Mouse (Mus musculus) left cerebral cortex, postnatal 36 days (tissue): ENCODE data around the gene Clock. TPM values are rescaled to one million over a fixed set of nuclear protein-coding genes. Genes with fewer than 3 reads are reported as not detected.

Experiments used
- DNase-seq, 2 experiments: peaks; one replicate each; pipeline ENCODE4 v3.0.0; 2021 to 2022; ENCODE audit warnings: low spot score in 2 of 2, mixed read lengths in 1 of 2
- intact Hi-C: fragments of 180-260 bp; cut with DNase I; formaldehyde crosslinking; loops from one replicate; pipeline ENCODE4 v1.15.1; 2025
- total RNA-seq, 2 experiments: library from RNA; stranded (reverse); gene quantifications; 2 replicates each; pipeline ENCODE4 v1.2.3; 2021

Clock gene
- total RNA-seq = 10 to 100 TPM; 46.8 to 57.5 TPM

DNA sequence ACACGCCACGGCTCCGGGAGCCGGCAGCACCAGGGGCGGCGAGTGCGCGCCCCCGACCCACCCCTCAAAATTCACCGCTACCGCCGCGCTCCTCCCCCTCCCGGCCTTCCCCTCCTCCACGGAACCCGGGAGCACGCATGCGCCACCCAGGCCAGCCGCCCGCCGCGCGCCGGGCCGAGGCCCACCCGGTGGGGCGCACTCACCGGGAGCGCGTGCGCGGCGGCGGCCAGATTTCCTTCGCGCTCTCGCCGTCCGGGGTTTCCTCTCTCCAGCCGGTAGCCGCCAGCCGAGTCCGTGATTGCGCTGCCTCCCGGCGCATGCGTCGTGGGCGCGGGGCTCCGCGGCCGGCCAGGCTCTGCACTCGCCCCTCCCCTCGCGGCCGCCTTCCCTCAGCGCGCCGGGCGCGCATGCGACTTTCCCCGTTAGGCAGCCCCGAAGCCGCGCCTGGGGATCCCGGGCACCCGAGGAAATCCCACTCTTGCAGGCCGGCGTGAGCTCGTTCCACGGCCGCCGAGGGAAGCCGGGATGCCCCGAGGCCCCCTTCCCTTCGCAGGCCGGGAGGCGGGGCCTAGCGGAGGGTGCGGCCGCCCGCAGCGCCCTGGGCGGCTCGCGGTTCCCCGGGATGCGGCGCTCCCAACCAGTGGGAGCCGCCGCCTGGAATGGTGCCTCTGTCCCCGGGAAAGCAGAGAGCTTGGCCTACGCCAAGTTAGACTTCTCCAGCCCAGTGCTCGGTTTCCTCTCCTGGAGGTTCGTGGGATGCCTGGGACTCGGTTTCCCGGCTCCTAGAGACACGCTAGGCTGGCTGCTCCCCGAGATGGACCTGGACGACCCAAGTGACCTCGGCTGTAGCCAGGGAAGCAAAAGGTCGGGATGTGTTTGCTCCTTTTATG lies at the start of gene Clock:
Gene Clock, minus strand, starts transcription at position 341 of the 890 bp plus-strand sequence.
- intact Hi-C loops = loop anchor here (2.0 kb wide), 1 partner anchor 110 kb away; no protein-coding TSS in a partner anchor
- DNase-seq = peak; percentile 90 to 95

DNA sequence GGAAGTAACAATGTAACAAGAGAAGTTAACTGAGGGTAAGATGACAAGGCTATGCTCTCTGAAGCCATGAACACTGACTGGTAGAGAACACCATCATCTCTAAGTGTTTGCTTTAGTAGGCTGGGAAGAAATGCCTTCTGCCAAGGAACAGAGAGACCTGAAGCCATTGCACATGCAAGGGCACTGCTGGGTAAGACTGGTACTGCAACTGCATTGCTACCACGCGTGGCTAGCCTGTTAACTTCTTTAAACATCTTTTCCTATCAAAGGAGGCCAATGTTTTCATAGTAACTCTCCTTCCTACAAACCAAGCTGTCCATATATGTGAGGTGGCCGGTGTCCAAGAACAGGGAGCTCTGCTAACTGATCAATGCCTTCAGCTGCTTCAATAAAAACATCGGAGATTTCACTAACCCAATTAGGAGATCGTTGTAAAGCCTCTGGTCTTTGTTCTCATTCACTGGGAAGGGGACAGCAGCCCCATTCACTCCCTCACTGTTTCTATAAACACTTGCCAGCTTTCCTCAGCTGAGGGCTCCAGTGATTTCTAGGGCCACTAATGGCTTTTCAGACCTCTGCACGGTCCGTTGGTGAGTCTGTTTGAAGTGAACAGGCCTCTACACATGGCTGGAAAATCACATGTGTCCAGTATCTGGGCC lies 47.5 kb upstream of the Clock start:
- intact Hi-C loops = no loop called here
- no peak for DNase-seq

DNA sequence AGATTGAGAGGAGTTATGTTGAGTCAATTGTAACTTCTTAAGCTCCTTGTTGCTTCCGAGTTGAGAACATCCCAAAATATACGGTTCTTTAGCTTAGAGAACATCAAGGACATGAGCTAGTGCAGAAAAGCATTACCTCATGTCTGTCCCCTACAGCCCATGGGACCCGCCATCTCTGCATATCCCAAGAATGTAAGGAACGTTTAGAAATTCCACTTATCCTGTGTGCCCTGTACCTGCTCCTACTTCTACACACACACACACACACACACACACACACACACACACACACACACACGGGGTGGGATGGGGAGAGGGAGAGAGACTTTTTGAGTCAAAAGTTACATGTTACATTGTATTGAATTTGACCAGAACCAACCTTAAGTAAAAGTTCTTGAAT lies 46.9 kb upstream of the Clock start:
- DNase-seq = no peak
- intact Hi-C loops = no loop called here

DNA sequence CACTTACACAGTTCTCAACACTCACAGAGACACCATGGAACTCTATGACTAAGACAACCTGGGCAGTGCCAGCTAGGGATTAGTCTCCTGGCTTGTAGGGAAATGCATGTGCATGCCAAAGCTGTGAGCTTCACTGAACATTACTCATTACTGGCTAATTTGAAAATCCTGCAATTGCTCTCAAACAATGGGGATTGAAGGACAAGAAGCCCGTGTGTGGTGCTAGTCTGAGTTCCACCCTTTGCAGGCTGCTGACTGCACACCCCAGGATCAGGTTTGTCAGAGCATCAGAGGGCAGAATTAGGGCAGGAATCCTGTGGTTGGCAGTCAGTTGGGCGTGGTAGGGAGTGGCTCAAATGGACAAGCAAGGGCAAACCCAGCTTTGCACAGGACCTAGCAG lies 41.5 kb upstream of the Clock start:
- intact Hi-C loops = no loop called here

DNA sequence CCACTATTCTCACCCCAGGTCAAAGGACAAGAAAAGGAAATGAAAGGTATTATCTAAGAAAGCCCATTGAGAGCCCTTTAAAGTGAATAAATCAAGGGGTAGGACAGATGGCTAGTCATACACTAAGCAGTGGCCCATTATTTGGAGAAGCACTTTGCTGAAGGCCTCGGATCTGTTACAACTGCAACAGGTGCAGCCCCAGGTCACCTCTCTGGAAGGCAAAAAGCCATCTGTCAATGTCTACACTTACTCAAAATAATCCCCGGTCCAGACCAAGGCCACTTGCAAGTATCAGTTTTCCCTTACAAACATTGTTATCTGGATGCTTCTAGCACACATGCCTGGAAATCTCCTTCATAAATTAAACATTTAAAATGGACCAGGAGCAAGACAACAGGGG lies 36.3 kb upstream of the Clock start:
- intact Hi-C loops = no loop called here

More for the DNA sequence above, 41.5 kb upstream of the Clock start:
- DNase-seq = no peak

DNA sequence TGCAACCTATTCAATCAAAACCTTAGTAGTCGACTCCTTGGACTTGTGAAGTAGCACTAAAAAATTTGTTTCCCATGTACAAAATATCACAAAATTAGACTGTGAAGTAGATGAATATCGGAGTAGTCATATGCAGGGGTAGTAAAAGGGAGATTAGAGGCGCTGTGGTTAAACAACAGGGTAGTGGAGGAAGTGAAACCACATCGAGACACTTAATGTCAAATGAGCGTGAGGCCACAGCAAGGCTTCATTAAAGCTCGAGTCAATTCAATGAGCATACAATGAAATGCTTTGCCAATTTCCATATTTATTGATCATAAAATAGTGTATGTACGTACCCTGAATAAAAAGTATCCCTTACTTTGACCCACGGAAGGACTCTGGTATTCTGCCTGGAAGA lies 32.5 kb upstream of the Clock start:
- DNase-seq = no peak
- intact Hi-C loops = no loop called here

More for the DNA sequence above, 36.3 kb upstream of the Clock start:
- no peak for DNase-seq

DNA sequence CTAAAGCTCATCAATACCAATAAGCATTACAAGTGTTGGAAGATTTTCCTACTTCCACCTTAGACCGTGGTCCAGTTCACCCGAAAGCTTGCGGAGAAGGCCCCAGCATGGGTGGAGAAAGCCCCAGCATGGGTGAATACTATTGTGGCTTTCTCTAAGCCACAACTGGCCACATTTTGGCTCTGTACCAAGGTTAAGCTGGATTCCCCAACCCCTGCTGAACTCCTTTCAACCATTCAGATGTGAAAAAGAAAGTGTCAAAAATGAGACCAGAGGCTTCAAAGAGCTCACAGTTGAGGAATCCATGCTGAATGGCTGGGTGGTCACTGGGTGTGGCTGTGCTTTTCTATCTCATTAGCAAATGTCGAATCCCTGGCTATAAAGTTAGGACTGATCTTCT lies 29.2 kb upstream of the Clock start:
- intact Hi-C loops = no loop called here
- no peak for DNase-seq

DNA sequence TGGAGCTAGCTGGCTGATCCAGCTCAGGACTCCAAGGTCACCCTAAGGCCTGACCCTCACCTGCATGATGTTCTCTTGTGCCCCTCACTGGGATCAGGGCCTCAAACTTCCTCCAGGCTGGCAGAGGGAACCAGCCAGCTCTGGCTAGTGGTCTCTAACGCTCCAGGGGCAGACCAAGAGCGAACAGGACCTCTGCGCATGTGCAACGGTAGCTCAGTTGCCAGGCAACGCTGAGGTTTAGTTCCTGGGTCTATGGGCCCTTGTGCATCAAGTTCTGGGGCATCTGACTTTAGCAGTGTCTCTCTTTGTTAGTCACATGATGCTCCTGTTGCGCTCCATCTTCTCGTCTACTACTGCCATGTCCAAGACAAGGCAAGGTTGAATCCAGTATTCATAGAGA lies 26.4 kb upstream of the Clock start, which contains the start of gene Pdcl2:
Gene Pdcl2, minus strand, starts transcription at position 204 of the 400 bp plus-strand sequence.
- no peak for DNase-seq
- intact Hi-C loops = no loop called here

DNA sequence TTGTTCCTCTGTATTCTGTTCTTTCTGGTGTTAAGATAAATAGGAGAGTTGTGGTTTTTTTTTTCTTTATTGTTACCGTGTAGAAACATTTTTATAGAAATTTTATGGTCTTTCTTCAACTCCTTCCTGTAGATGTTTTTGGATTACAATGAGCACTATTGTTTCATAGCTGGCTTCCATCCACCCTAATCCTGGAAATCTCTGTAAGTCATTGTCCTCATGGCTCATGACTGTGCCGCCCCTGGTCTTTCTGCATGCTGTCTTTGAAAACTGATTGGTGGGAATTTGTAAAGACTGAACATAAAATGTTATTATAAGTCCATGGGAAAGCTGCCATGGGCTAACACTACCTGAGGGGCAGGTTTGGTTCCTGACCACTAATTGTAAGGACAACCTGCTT lies 22.7 kb upstream of the Clock start:
- intact Hi-C loops = no loop called here
- DNase-seq = no peak

DNA sequence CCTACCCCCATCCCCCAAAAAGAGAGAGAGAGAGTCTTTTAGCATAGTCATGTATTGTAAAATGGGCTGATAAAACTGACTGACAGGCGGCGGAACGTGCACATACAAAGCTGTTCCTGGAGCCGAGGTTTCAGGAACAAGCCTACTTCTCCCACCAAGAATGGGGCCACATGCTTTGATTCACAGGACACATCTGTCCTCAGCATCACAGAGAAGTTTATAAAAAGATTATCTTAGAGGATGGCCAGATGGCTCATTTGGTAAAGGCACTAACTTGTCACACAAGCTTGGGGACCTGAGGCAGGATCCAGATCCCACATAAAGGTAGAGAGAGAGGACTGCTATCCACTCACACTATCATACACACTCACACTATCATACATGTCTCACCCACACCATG lies 20.5 kb upstream of the Clock start:
- DNase-seq = no peak
- intact Hi-C loops = no loop called here

DNA sequence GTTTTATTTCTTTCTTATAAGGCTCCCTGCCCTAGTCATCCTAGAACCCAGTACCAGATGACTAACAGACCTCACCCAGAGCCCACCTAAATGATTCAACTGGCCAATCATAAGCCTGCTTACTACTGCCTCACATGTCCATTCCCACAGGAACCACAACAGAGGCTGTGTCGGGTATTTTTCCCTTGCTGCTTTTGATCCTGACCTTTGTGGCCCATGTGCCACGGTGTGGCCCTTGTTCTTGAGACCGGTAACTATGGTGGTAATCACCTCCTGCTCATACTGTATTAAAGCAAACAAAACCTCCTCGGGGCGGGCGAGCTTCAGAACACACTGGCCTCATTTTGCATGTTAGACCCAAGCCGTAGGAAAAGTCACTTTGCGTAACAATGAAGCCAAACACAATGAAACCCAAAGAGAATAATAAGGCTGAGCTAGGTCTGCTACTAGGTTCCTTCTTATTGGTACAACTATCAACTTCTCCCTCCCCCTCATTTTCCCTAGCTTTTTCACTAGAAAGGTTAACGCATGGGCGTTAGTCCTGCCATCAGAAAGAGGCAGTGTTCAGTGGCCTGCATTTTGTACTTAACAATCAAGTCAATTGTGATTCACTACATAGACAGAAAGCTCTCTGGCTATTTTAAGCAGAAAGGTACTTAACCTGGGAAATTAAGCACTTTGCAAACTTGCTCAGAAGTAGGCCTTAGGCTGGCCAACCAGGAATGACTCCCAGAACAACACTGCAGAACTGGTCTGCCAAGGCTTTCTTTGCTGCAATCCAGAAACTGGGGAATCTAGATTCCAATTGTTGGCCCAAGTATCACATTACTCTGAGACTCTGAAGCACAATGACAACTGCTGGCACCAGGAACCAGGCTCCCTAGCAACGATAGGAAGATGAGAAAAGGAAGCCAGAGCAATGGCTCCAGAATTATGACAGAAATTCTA lies 16.9 kb upstream of the Clock start:
- no peak for DNase-seq
- intact Hi-C loops = loop anchor here (5.0 kb wide), 1 partner anchor 206 kb away; the partner anchor contains the start of gene Exoc1

DNA sequence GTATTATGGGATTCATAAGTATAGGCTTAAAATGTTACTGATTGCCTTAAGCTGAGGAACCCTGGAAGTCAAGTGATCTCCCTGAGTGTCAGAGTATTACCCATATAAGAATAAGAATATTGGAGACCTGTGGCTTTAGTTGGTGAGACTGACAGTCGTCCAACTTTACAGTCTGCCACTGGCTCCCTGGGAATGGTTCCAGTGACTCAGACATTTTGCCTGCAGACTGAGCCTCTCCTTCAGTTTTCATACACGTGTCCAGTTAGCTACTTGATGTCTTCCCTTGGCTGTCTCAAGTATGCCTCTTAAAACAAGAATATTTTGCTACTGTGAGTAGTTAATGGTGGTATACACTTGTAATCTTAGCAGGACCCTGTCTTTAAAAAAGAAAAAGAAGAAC lies 3.6 kb upstream of the Clock start:
- DNase-seq = no peak
- intact Hi-C loops = no loop called here

DNA sequence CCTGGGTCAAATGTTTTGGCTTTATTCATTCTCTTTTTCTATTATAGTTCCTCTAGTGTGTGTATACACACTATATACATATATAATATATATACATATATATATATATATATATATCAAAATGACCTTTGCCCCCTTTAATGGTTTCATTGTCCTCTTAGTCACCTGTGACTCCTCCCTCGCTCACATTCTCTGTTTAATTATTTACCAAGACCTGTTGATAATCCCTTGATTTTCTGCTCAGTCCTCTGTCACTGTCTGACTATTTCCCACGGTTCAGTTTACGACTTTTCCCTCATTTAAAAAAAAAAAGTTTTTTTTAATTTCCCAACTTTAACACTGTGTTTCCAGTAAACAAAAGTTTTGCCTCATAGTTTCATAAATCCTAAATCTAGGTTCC lies 1.7 kb upstream of the Clock start:
- no peak for DNase-seq
- intact Hi-C loops = no loop called here

DNA sequence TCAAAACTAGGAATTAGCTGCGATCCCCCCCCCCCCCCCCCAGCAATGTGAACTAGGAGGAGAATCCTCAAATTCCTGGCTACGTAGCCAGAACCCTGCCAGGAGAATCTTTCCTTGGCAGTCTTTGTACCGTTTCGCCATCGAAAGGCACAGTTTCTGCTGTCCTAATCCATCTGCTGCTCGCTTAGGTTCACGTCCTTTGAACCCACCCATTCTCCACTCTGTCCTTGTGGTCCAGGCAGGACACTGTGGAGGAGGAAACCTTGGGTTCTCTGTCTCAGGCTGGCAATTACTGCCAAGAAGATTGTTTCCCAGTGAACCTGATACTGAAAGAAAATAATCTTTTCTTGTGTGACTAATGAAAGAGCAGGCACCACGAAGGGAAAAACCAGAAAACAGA lies 1.0 kb upstream of the Clock start:
- intact Hi-C loops = loop anchor here (2.0 kb wide), 1 partner anchor 109 kb away; no protein-coding TSS in a partner anchor
- DNase-seq = no peak

DNA sequence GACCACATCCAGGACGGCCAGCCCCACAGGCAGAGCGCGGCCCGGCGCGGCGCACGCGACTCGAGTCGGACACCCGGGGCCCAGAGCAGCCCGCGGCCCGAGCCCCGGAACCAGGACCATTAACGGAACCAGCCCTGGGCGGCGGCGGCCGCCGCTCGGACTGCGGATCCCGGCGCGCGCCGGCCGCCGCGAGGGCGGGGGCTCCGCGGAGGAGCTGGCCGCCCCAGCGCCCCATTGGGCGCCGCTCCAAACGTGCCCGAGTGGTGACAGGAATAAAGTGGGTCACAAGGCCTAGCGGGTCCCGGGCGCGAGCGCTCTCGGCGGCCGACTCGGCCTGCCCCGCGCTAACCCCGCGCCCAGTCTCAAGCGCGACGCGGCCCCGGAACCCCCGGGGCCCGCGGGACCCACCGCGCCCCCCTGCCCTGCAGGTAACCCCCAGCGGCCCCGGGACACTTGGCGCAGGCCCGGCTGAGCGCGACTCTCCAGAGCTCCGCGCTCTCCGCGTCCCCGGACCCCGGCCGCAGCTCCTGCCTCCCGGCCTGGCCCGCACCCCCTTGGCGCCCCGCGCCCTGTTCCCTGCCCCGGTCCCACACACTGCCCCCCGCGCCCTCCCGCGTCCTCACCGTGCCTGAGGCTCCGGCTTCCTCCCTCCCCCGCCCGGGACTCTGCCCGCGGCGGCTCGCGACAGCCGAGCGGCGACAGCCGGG lies 694 bp downstream of the Clock start:
- intact Hi-C loops = loop anchor here (2.0 kb wide), 1 partner anchor 111 kb away; no protein-coding TSS in a partner anchor
- DNase-seq = peak; percentile 60 to 76

DNA sequence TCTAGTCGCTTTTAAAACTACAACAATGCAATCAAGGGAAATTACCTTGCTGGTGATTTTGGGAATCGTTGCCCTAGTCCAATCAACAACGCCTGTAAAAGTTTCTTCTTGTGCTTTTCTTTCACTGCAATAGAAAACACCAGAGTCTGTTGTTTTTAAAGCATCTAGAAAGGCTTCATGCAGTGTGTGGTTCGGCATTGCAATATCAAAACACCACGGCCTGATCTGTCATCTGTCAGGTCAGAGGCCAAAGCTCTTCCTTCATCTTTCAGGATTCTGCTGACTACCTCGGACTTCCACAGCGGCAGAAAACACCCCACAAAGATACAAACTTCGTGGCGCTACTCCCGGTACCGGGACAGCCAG lies 1.2 kb downstream of the Clock start:
- intact Hi-C loops = no loop called here
- DNase-seq = no peak

DNA sequence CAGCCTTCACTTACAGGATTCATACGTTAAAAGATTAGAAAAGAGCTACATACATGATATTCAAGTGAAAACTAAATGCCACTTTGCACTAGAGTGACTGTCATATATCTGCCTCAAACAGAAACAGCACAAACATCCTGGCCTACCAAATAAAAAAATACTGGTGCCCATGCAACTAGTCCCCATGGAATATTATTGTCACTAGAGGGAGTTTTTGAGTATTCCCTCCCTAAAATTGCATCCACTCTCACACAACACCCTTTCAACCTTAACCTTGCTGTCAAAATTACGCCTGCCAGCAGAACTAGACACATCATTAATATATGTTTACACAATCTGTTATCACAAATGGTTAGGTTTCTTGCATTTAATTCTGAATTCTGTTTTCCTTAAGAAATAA lies 2.6 kb downstream of the Clock start:
- intact Hi-C loops = no loop called here
- no peak for DNase-seq

DNA sequence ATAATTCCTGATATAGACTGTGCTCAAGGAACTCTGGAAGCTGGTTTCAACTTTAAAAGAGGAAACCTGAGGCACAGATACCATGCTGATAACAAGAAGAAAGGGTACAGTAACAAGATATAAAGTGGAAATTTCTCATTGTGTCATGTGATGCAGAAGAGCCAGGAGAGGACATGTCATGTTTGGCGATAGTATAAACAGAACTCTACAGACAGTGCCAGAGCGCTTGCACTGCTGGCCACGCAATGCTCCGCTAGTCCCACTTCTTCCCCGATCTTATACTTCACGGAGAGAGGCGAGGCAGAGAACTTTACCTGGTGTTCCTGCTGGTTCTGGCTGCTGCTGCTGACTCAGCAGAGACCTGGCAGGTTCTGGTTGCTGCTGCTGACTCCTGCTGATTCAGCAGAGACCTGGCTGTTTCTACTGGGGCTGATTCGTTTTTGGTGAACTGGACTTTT lies 15.3 kb downstream of the Clock start:
- no peak for DNase-seq
- intact Hi-C loops = no loop called here

DNA sequence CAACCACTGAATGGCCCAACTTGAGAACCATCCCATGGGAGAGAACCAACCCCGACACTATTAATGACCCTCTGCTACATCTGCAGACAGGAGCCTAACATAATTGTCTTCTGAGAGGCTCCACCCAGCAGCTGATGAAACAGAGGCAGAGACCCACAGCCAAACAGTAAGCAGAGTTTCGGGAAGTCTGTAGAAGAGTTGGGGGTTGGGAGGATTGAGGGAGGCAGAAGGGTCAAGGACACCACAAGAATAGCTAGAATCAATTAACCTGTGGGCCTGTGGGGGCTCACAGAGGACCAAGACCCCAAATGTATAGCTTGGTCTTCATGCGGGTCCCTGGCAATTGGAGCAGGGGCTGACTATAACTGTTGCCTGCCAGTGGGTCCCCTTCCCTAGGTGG lies 16.3 kb downstream of the Clock start:
- intact Hi-C loops = no loop called here
- no peak for DNase-seq
